Mouse (Mus musculus): ENCODE data around the gene Ide. TPM values are rescaled to one million over a fixed set of nuclear protein-coding genes. Genes with fewer than 3 reads are reported as not detected.
A peak's percentile ranks its signal among the peaks of the same experiment; 100 is the strongest.

The Ide gene
- total RNA-seq, 2 experiments from 2014 or later = 79.5 to 144 TPM

GRCm38 (mm10) chr19:37225197-37225862, 112.3 kb downstream of the Ide start:
- ATAC-seq (replicated peaks; ENCODE audit: poor library complexity) = peak; percentile 72

Other genes starting within 250 kb of the Ide start
- 87.2 and 95.3 TPM in 2 replicates for gene March5, start 130.3 kb downstream of the Ide start, total RNA-seq (2015)
- gene March5, start 130.3 kb downstream of the Ide start, total RNA-seq (2017) = 49.8 and 52.0 TPM in 2 replicates
- 0.34 and 0.49 TPM in 2 replicates for gene Cpeb3, start 129.3 kb downstream of the Ide start, total RNA-seq (2015)
- gene Cpeb3, start 129.3 kb downstream of the Ide start, total RNA-seq (2017) = 0.12 and 0.27 TPM in 2 replicates
- 113 and 116 TPM in 2 replicates for gene Kif11, start 38.6 kb upstream of the Ide start, total RNA-seq (2015)
- gene Kif11, start 38.6 kb upstream of the Ide start, total RNA-seq (2017) = 160 and 187 TPM in 2 replicates
- gene Hhex, start 97.0 kb upstream of the Ide start, total RNA-seq (2015) = 87.2 and 88.1 TPM in 2 replicates
- gene Hhex, start 97.0 kb upstream of the Ide start, total RNA-seq (2017) = 28.2 and 29.9 TPM in 2 replicates
- 57.3 and 63.3 TPM in 2 replicates for gene Exoc6, start 212.6 kb upstream of the Ide start, total RNA-seq (2015)
- gene Exoc6, start 212.6 kb upstream of the Ide start, total RNA-seq (2017) = 75.7 and 84.5 TPM in 2 replicates

All from megakaryocyte progenitor cell, adult 5-6 weeks (primary cell).